Mouse (Mus musculus) heart, postnatal 0 days (tissue): ENCODE data around the gene Cep57l1.

Source experiments
- CTCF ChIP-seq: IDR thresholded peaks from 2 replicates; pipeline ENCODE4 v1.5.1; 2016; ENCODE audit warnings: antibody characterized with exemption, control low read depth, low read depth
- EP300 ChIP-seq: IDR thresholded peaks from 2 replicates; pipeline ENCODE4 v1.6.1; 2016; ENCODE audit warnings: antibody characterized with exemption, low read depth

DNA sequence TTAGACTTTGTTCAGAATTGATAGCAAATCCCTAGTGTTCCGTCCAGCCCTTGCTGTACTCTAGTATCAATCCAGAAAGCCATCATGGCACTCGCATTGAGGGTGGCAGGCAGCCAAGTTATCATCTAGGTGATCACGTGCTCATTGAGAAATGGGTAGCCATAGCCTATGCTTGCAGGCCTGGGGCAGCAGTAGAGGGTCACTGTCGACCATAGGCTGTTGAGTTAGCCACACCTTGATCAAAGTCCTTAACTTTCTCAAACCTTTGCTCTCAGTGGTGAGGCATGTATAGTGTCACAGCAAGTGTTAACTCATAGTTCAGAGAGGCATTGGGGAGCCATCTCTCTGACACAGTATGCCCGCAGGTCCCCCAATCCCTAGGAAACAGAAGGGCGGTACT is 11.5 kb upstream of the Cep57l1 start:
- TF ChIP-seq EP300, result no peak
- TF ChIP-seq CTCF, result no peak
